Mouse (Mus musculus): ENCODE data around the gene Dkk2. TPM values are rescaled to one million over a fixed set of nuclear protein-coding genes. Genes with fewer than 3 reads are reported as not detected.

The Dkk2 gene
- polyA plus RNA-seq, 1 experiment, result 0.31 TPM

GRCm38 (mm10) chr3:132103020-132103419 lies 17.9 kb downstream of the Dkk2 start:
- Histone ChIP-seq H3K4me3 (ENCODE audit: low read depth, low read length) (no peak overlapping the region), H3K9ac (ENCODE audit: low read depth, poor library complexity, severe bottlenecking) (no peak overlapping the region), H3K9me3 (replicated peaks; ENCODE audit: control insufficient read depth, insufficient read depth, low read length, poor library complexity, severe bottlenecking) (no peaks in the 10 kb centered on the region), H3K27me3 (ENCODE audit: control insufficient read depth, insufficient read depth, low read length, poor library complexity, severe bottlenecking) (no peaks in the 10 kb centered on the region; the same call in 1 of the 2 replicates), H3K36me3 (ENCODE audit: control insufficient read depth, insufficient read depth, low read length, poor library complexity, severe bottlenecking) (no peaks in the 10 kb centered on the region), H3K27ac (ENCODE audit: insufficient read depth, low read length) (no peak overlapping the region), H3K4me1 (ENCODE audit: control insufficient read depth, insufficient read depth, low read length) (no peaks in the 10 kb centered on the region)
- TF ChIP-seq POLR2A (IDR thresholded peaks at IDR 0.05; ENCODE audit: insufficient read depth, low read length) (no peak), EP300 (IDR thresholded peaks at IDR 0.05; ENCODE audit: insufficient read depth, low read depth, low read length) (no peak), CTCF (IDR thresholded peaks at IDR 0.05; ENCODE audit: low read depth, low read length) (no peak)

DNA sequence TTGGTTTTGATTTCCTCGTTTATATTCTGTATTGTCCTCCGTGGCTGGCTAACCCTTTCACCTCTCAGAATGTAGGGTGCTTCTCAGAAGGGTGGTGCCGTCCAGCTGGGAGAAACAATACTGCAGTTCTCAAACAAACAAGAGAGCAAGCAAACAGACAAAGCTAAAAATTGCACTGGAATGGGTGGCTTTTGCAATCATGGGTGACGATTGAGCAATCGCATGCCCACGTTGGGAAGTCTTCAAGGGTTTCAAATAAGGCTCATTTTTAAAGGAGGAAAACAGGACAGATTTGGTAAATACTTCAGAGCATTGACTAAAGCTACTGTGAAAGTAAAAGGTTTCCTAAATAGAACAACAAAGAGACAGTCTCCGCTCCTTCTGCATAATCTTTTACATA lies 18.4 kb downstream of the Dkk2 start:
- Histone ChIP-seq H3K9ac (ENCODE audit: low read depth, poor library complexity, severe bottlenecking) (no peak overlapping the region), H3K27ac (ENCODE audit: insufficient read depth, low read length) (no peak overlapping the region), H3K4me3 (ENCODE audit: low read depth, low read length) (no peak overlapping the region), H3K27me3 (ENCODE audit: control insufficient read depth, insufficient read depth, low read length, poor library complexity, severe bottlenecking) (no peaks in the 10 kb centered on the region; the same call in 1 of the 2 replicates), H3K36me3 (ENCODE audit: control insufficient read depth, insufficient read depth, low read length, poor library complexity, severe bottlenecking) (no peaks in the 10 kb centered on the region), H3K4me1 (ENCODE audit: control insufficient read depth, insufficient read depth, low read length) (no peaks in the 10 kb centered on the region), H3K9me3 (replicated peaks; ENCODE audit: control insufficient read depth, insufficient read depth, low read length, poor library complexity, severe bottlenecking) (no peaks in the 10 kb centered on the region)
- TF ChIP-seq CTCF (IDR thresholded peaks at IDR 0.05; ENCODE audit: low read depth, low read length), result no peak
- TF ChIP-seq POLR2A (IDR thresholded peaks at IDR 0.05; ENCODE audit: insufficient read depth, low read length), result no peak
- no peak for TF ChIP-seq EP300 (IDR thresholded peaks at IDR 0.05; ENCODE audit: insufficient read depth, low read depth, low read length)

DNA sequence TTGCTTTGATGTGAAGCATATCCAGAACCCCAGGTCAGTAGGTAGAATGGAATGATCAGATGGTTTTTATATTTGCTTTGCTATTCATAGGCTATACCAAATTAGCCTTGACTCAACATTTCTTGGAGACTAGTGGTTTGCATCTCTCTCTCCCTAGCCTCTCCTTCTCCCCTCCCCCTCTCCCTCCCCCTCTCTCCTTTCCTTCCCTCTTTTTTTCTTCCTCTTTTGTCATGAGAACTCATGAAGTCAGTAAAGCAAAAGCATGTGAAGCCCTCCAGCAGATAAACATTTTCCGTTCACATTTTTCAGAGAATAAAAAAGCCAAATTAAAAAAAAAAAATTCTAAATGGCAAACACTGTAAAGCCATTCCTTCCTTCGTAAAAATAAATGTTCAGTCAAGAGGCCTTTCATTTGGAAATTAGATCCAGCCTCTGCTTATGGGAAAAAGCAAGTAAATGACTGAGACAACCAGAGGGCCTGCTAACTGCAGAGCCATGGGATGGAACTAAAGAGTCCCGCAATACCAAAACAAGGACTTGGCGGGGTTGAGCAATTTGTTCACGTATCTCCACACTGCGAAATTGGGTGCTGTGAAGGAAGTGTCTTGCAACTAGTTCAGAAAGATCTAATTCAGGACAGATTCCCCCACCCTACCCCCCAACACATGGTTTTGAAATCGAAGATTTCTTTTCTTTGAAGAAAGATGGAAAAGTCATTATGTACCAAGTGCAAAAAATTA lies 30.9 kb downstream of the Dkk2 start:
- no peaks in the 10 kb centered on the region for H3K36me3 ChIP-seq (ENCODE audit: control insufficient read depth, insufficient read depth, low read length, poor library complexity, severe bottlenecking)
- TF ChIP-seq EP300 (IDR thresholded peaks at IDR 0.05; ENCODE audit: insufficient read depth, low read depth, low read length) (no peak), POLR2A (IDR thresholded peaks at IDR 0.05; ENCODE audit: insufficient read depth, low read length) (no peak)
- no peak overlapping the region for H3K9ac ChIP-seq (ENCODE audit: low read depth, poor library complexity, severe bottlenecking)
- H3K4me3 ChIP-seq (ENCODE audit: low read depth, low read length), result no peak overlapping the region
- H3K9me3 ChIP-seq (replicated peaks; ENCODE audit: control insufficient read depth, insufficient read depth, low read length, poor library complexity, severe bottlenecking), result no peaks in the 10 kb centered on the region
- no peaks in the 10 kb centered on the region for H3K27me3 ChIP-seq (ENCODE audit: control insufficient read depth, insufficient read depth, low read length, poor library complexity, severe bottlenecking)
- no peaks in the 10 kb centered on the region for H3K4me1 ChIP-seq (ENCODE audit: control insufficient read depth, insufficient read depth, low read length)
- no peak overlapping the region for H3K27ac ChIP-seq (ENCODE audit: insufficient read depth, low read length)

- no peaks in the 10 kb centered on the region for H3K9me3 ChIP-seq (replicated peaks; ENCODE audit: control insufficient read depth, insufficient read depth, low read length, poor library complexity, severe bottlenecking)
- H3K27ac ChIP-seq (ENCODE audit: insufficient read depth, low read length), result no peak overlapping the region
- H3K27me3 ChIP-seq (ENCODE audit: control insufficient read depth, insufficient read depth, low read length, poor library complexity, severe bottlenecking), result no peaks in the 10 kb centered on the region
- TF ChIP-seq CTCF (IDR thresholded peaks at IDR 0.05; ENCODE audit: low read depth, low read length), result no peak
- TF ChIP-seq POLR2A (IDR thresholded peaks at IDR 0.05; ENCODE audit: insufficient read depth, low read length), result no peak
- TF ChIP-seq EP300 (IDR thresholded peaks at IDR 0.05; ENCODE audit: insufficient read depth, low read depth, low read length), result no peak
- H3K4me3 ChIP-seq (ENCODE audit: low read depth, low read length), result no peak overlapping the region
- no peaks in the 10 kb centered on the region for H3K36me3 ChIP-seq (ENCODE audit: control insufficient read depth, insufficient read depth, low read length, poor library complexity, severe bottlenecking)
- no peak overlapping the region for H3K9ac ChIP-seq (ENCODE audit: low read depth, poor library complexity, severe bottlenecking)
- no peaks in the 10 kb centered on the region for H3K4me1 ChIP-seq (ENCODE audit: control insufficient read depth, insufficient read depth, low read length)
These were observed 36.3 kb downstream of the Dkk2 start for GRCm38 (mm10) chr3:132121344-132121743.

GRCm38 (mm10) chr3:132122581-132122980 lies 37.5 kb downstream of the Dkk2 start:
- no peak overlapping the region for H3K27ac ChIP-seq (ENCODE audit: insufficient read depth, low read length)
- no peaks in the 10 kb centered on the region for H3K27me3 ChIP-seq (ENCODE audit: control insufficient read depth, insufficient read depth, low read length, poor library complexity, severe bottlenecking)
- no peak overlapping the region for H3K4me3 ChIP-seq (ENCODE audit: low read depth, low read length)
- no peak overlapping the region for H3K9ac ChIP-seq (ENCODE audit: low read depth, poor library complexity, severe bottlenecking)
- no peaks in the 10 kb centered on the region for H3K9me3 ChIP-seq (replicated peaks; ENCODE audit: control insufficient read depth, insufficient read depth, low read length, poor library complexity, severe bottlenecking)
- no peaks in the 10 kb centered on the region for H3K4me1 ChIP-seq (ENCODE audit: control insufficient read depth, insufficient read depth, low read length)
- H3K36me3 ChIP-seq (ENCODE audit: control insufficient read depth, insufficient read depth, low read length, poor library complexity, severe bottlenecking), result no peaks in the 10 kb centered on the region
- no peak for TF ChIP-seq EP300 (IDR thresholded peaks at IDR 0.05; ENCODE audit: insufficient read depth, low read depth, low read length)
- no peak for TF ChIP-seq POLR2A (IDR thresholded peaks at IDR 0.05; ENCODE audit: insufficient read depth, low read length)
- TF ChIP-seq CTCF (IDR thresholded peaks at IDR 0.05; ENCODE audit: low read depth, low read length), result no peak

- H3K9ac ChIP-seq (ENCODE audit: low read depth, poor library complexity, severe bottlenecking), result no peak overlapping the region
- no peaks in the 10 kb centered on the region for H3K27me3 ChIP-seq (ENCODE audit: control insufficient read depth, insufficient read depth, low read length, poor library complexity, severe bottlenecking)
- H3K27ac ChIP-seq (ENCODE audit: insufficient read depth, low read length), result no peak overlapping the region
- H3K9me3 ChIP-seq (replicated peaks; ENCODE audit: control insufficient read depth, insufficient read depth, low read length, poor library complexity, severe bottlenecking), result no peaks in the 10 kb centered on the region
- H3K4me3 ChIP-seq (ENCODE audit: low read depth, low read length), result no peak overlapping the region
- H3K4me1 ChIP-seq (ENCODE audit: control insufficient read depth, insufficient read depth, low read length), result no peaks in the 10 kb centered on the region
- no peaks in the 10 kb centered on the region for H3K36me3 ChIP-seq (ENCODE audit: control insufficient read depth, insufficient read depth, low read length, poor library complexity, severe bottlenecking)
- TF ChIP-seq POLR2A (IDR thresholded peaks at IDR 0.05; ENCODE audit: insufficient read depth, low read length) (no peak), EP300 (IDR thresholded peaks at IDR 0.05; ENCODE audit: insufficient read depth, low read depth, low read length) (no peak), CTCF (IDR thresholded peaks at IDR 0.05; ENCODE audit: low read depth, low read length) (no peak)
These were observed 40.2 kb downstream of the Dkk2 start for GRCm38 (mm10) chr3:132125227-132125740.
